Mouse (Mus musculus): ENCODE measurements around the gene Cenpe. TPM values are rescaled to one million over a fixed set of nuclear protein-coding genes. Genes with fewer than 3 reads are reported as not detected.

Gene Cenpe
- polyA plus RNA-seq, 1 experiment from 2014 or later = 27.9 TPM

DNA sequence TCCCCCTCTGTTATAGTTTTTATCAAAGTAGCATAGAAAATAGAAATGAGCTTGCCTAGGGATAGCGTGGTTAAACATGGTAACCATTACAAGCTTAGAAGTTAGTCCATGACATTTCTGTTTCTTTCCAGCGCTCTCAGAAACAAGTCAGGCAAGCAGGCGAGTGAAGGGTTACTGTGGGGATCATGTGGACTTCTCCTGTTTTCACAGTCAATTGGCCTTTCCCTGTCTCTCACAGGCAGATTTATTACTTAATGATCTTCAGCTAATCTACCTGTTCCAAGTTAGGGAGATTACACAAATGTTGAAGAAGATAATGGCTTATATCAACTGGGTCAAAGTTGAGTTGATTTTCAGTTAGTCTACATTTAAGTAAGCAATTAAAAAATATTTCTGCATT lies 20.1 kb downstream of the Cenpe start:
- H3K9ac ChIP-seq (ENCODE audit: low read length) = no peak overlapping the region
- no peaks in the 10 kb centered on the region for H3K9me3 ChIP-seq (ENCODE audit: control insufficient read depth, low read length)
- H3K4me1 ChIP-seq (replicated peaks; ENCODE audit: control insufficient read depth, insufficient read depth, low read length) = no peaks in the 10 kb centered on the region
- no peak overlapping the region for H3K4me3 ChIP-seq (ENCODE audit: low read depth, low read length)
- no peak for ATAC-seq (replicated peaks; ENCODE audit: low FRiP score, low TSS enrichment, low read depth)
- peaks cover 81% of the 10 kb centered on the region for H3K36me3 ChIP-seq (ENCODE audit: control insufficient read depth, insufficient read depth, low read length)
- DNase-seq (ENCODE audit: low spot score) = no peak
- no peak overlapping the region for H3K27ac ChIP-seq (ENCODE audit: low read depth)
- 64% methylated on average over 3 of the region's 3 CpGs for WGBS
- no peaks in the 10 kb centered on the region for H3K27me3 ChIP-seq (replicated peaks; ENCODE audit: control insufficient read depth, insufficient read depth, low read length)
- no peak overlapping the region for H3K4me2 ChIP-seq (ENCODE audit: low read length)

DNA sequence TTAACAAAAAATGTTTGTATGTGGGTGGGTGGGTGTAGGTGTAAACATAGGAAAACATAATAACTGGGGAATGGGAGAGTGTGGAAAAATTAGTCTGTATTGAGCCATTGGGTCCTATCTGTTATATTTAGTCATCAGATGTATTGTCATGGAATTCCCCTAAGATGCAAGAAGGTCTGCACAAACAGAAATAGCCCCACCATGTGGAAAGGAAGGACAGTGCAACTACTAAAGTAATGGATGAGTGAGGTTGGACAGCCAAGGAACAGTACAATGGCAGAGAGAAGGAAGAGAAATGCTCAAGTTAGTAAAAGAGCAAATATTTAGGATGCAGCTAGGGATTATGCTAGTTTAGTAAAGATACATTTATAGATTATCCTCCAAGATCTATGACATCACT lies 33.4 kb downstream of the Cenpe start:
- H3K9ac ChIP-seq (ENCODE audit: low read length) = no peak overlapping the region
- DNase-seq (ENCODE audit: low spot score) (no peak), ATAC-seq (replicated peaks; ENCODE audit: low FRiP score, low TSS enrichment, low read depth) (no peak)
- H3K27ac ChIP-seq (ENCODE audit: low read depth) = no peak overlapping the region
- no peaks in the 10 kb centered on the region for H3K4me1 ChIP-seq (replicated peaks; ENCODE audit: control insufficient read depth, insufficient read depth, low read length)
- H3K27me3 ChIP-seq (replicated peaks; ENCODE audit: control insufficient read depth, insufficient read depth, low read length) = no peaks in the 10 kb centered on the region
- H3K4me3 ChIP-seq (ENCODE audit: low read depth, low read length) = no peak overlapping the region
- peaks cover 96% of the 10 kb centered on the region for H3K36me3 ChIP-seq (ENCODE audit: control insufficient read depth, insufficient read depth, low read length)
- no peak overlapping the region for H3K4me2 ChIP-seq (ENCODE audit: low read length)
- H3K9me3 ChIP-seq (ENCODE audit: control insufficient read depth, low read length) = no peaks in the 10 kb centered on the region

DNA sequence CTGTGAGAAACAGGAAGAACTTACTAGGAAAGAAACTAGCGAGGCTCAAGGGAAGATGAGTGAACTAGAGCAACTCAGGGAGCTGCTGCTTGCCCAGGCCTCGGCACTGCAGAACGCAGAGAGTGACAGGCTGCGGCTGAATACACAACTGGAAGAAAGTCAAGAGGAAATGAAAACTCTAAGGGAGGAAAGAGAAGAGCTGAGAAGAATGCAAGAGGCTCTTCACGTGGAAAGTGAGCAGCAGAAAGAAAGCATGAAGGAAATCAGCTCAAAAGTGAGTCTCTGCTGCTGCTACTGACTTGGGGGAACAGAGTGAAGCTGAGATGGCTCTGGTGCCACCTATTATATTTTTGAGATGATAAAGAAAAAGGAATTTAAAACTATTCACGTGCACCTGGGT lies 34.5 kb downstream of the Cenpe start:
- no peak for ATAC-seq (replicated peaks; ENCODE audit: low FRiP score, low TSS enrichment, low read depth)
- Histone ChIP-seq H3K4me1 (replicated peaks; ENCODE audit: control insufficient read depth, insufficient read depth, low read length) (no peaks in the 10 kb centered on the region), H3K4me2 (ENCODE audit: low read length) (no peak overlapping the region), H3K9me3 (ENCODE audit: control insufficient read depth, low read length) (no peaks in the 10 kb centered on the region), H3K9ac (ENCODE audit: low read length) (no peak overlapping the region), H3K27me3 (replicated peaks; ENCODE audit: control insufficient read depth, insufficient read depth, low read length) (no peaks in the 10 kb centered on the region), H3K36me3 (ENCODE audit: control insufficient read depth, insufficient read depth, low read length) (peaks cover 95% of the 10 kb centered on the region), H3K4me3 (ENCODE audit: low read depth, low read length) (no peak overlapping the region), H3K27ac (ENCODE audit: low read depth) (no peak overlapping the region)
- no peak for DNase-seq (ENCODE audit: low spot score)
- WGBS = 93% methylated on average over 6 of the region's 6 CpGs

DNA sequence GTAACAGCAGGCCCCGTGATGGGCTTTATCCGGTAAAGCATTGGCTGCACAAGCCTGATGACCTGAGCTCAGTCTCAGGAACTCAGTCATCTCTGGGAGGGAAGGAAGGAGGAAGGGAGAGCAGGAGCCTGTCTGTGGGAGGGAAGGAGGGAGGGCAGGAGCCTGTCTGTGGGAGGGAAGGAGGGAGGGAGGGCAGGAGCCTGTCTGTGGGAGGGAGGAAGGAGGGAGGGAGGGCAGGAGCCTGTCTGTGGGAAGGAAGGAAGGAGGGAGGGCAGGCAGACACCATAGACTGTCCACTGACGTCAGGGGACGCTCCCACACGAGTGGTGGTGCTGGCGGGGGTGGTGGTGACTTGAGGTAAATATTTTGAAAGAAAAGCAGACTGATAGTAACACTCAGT lies 36.8 kb downstream of the Cenpe start:
- Histone ChIP-seq H3K4me1 (replicated peaks; ENCODE audit: control insufficient read depth, insufficient read depth, low read length) (no peaks in the 10 kb centered on the region), H3K4me2 (ENCODE audit: low read length) (no peak overlapping the region), H3K4me3 (ENCODE audit: low read depth, low read length) (no peak overlapping the region), H3K27me3 (replicated peaks; ENCODE audit: control insufficient read depth, insufficient read depth, low read length) (no peaks in the 10 kb centered on the region), H3K27ac (ENCODE audit: low read depth) (no peak overlapping the region), H3K36me3 (ENCODE audit: control insufficient read depth, insufficient read depth, low read length) (peaks cover 84% of the 10 kb centered on the region), H3K9me3 (ENCODE audit: control insufficient read depth, low read length) (no peaks in the 10 kb centered on the region), H3K9ac (ENCODE audit: low read length) (no peak overlapping the region)
- 64% methylated on average over 6 of the region's 6 CpGs for WGBS
- ATAC-seq (replicated peaks; ENCODE audit: low FRiP score, low TSS enrichment, low read depth) (peak; percentile 58; the same call in 1 of the 2 replicates), DNase-seq (ENCODE audit: low spot score) (peak; percentile 54)

DNA sequence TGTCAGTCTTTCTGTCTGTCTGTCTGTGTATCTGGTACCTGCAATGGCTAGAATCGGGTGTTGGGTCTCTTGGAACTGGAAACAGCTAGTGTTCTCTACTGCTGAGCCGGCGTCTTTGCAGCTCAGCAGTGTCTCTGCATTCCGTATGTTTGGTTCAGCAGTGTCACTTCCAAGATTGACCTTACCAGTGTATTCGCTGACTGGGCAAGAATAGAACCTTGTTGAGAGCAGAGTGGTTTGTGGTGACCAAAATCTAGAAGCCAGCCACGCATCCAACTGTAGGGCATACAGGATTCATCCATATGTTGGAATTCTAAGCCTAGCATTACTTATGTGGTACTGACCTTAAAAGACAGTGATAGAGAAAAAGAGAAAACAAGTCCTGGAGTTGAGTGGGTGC lies 39.5 kb downstream of the Cenpe start:
- WGBS = 93% methylated on average over 6 of the region's 6 CpGs
- H3K27me3 ChIP-seq (replicated peaks; ENCODE audit: control insufficient read depth, insufficient read depth, low read length) = no peaks in the 10 kb centered on the region
- no peaks in the 10 kb centered on the region for H3K9me3 ChIP-seq (ENCODE audit: control insufficient read depth, low read length)
- peaks cover 78% of the 10 kb centered on the region for H3K36me3 ChIP-seq (ENCODE audit: control insufficient read depth, insufficient read depth, low read length)
- no peaks in the 10 kb centered on the region for H3K4me1 ChIP-seq (replicated peaks; ENCODE audit: control insufficient read depth, insufficient read depth, low read length)
- no peak for ATAC-seq (replicated peaks; ENCODE audit: low FRiP score, low TSS enrichment, low read depth)
- H3K4me3 ChIP-seq (ENCODE audit: low read depth, low read length) = no peak overlapping the region
- no peak overlapping the region for H3K9ac ChIP-seq (ENCODE audit: low read length)
- no peak overlapping the region for H3K27ac ChIP-seq (ENCODE audit: low read depth)
- no peak overlapping the region for H3K4me2 ChIP-seq (ENCODE audit: low read length)
- no peak for DNase-seq (ENCODE audit: low spot score)

DNA sequence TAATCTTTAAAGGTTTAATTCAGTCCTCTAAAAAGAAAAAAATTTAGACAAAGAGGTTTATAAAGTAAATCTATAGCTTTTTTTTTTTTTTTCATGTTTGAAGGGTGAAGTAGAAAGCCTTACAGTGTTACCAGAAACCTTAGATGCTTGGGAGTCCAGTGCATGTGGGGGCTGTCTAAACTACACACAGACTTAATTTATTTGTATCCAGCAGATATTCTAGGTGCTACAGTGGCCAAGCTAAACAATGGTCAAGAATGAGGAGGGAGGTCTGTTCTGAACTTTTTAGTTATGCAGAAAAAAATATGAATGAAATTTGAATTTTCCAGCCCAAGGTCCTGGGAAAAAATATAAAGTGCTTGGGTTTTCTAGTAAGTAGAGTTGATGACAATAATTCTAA lies 42.4 kb downstream of the Cenpe start:
- Histone ChIP-seq H3K4me1 (replicated peaks; ENCODE audit: control insufficient read depth, insufficient read depth, low read length) (no peaks in the 10 kb centered on the region), H3K9me3 (ENCODE audit: control insufficient read depth, low read length) (no peaks in the 10 kb centered on the region), H3K9ac (ENCODE audit: low read length) (no peak overlapping the region), H3K27ac (ENCODE audit: low read depth) (no peak overlapping the region), H3K36me3 (ENCODE audit: control insufficient read depth, insufficient read depth, low read length) (peaks cover 79% of the 10 kb centered on the region), H3K4me3 (ENCODE audit: low read depth, low read length) (no peak overlapping the region), H3K27me3 (replicated peaks; ENCODE audit: control insufficient read depth, insufficient read depth, low read length) (no peaks in the 10 kb centered on the region), H3K4me2 (ENCODE audit: low read length) (no peak overlapping the region)
- ATAC-seq (replicated peaks; ENCODE audit: low FRiP score, low TSS enrichment, low read depth) (no peak), DNase-seq (ENCODE audit: low spot score) (no peak)

DNA sequence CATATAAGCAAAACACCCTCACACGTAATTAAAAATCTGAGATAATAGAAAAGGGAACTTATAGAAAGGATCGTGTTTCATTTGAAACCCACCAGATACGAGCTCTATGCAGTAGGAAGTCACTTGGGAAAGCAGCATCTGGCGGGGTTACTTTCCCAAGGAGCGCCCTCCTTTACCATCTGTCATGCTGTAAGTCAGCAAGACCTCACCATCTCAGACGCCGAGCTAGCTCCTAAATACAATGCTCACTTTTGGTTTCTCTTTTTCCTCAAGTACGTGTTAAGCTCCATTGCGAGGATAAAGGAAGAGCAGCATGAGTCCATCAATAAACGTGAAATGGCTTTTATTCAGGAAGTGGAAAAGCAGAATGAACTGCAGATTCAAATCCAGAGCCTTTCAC lies 46.6 kb downstream of the Cenpe start:
- Histone ChIP-seq H3K4me1 (replicated peaks; ENCODE audit: control insufficient read depth, insufficient read depth, low read length) (no peaks in the 10 kb centered on the region), H3K27me3 (replicated peaks; ENCODE audit: control insufficient read depth, insufficient read depth, low read length) (no peaks in the 10 kb centered on the region), H3K9ac (ENCODE audit: low read length) (no peak overlapping the region), H3K27ac (ENCODE audit: low read depth) (no peak overlapping the region), H3K36me3 (ENCODE audit: control insufficient read depth, insufficient read depth, low read length) (peaks cover 90% of the 10 kb centered on the region), H3K4me3 (ENCODE audit: low read depth, low read length) (no peak overlapping the region), H3K4me2 (ENCODE audit: low read length) (no peak overlapping the region), H3K9me3 (ENCODE audit: control insufficient read depth, low read length) (no peaks in the 10 kb centered on the region)
- DNase-seq (ENCODE audit: low spot score) (no peak), ATAC-seq (replicated peaks; ENCODE audit: low FRiP score, low TSS enrichment, low read depth) (no peak)
- WGBS = 91% methylated on average over 10 of the region's 10 CpGs

DNA sequence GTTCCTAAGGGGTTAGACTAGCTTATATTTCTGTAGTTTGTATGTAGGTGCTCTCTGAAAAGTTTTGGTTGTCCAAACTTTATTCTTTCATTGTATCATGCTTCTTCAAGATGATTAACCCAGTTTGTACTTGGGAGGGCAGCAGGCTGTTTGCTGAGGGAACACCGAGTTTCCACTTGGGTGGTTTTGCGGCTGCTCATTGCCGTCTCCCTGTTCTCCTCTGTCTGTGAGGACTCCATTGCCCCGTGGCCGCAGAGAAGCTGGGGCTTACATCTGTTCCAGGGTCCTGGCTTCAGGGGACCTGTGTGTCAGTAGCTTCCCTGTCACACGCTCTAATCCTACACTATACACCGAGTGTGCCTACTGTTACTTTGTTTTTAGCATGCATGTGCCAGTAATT lies 47.9 kb downstream of the Cenpe start:
- Histone ChIP-seq H3K4me2 (ENCODE audit: low read length) (no peak overlapping the region), H3K36me3 (ENCODE audit: control insufficient read depth, insufficient read depth, low read length) (peaks cover 97% of the 10 kb centered on the region), H3K4me3 (ENCODE audit: low read depth, low read length) (no peak overlapping the region), H3K9me3 (ENCODE audit: control insufficient read depth, low read length) (no peaks in the 10 kb centered on the region), H3K27me3 (replicated peaks; ENCODE audit: control insufficient read depth, insufficient read depth, low read length) (no peaks in the 10 kb centered on the region), H3K9ac (ENCODE audit: low read length) (no peak overlapping the region), H3K27ac (ENCODE audit: low read depth) (no peak overlapping the region), H3K4me1 (replicated peaks; ENCODE audit: control insufficient read depth, insufficient read depth, low read length) (no peaks in the 10 kb centered on the region)
- DNase-seq (ENCODE audit: low spot score) (no peak), ATAC-seq (replicated peaks; ENCODE audit: low FRiP score, low TSS enrichment, low read depth) (no peak)
- WGBS = 94% methylated on average over 7 of the region's 7 CpGs

DNA sequence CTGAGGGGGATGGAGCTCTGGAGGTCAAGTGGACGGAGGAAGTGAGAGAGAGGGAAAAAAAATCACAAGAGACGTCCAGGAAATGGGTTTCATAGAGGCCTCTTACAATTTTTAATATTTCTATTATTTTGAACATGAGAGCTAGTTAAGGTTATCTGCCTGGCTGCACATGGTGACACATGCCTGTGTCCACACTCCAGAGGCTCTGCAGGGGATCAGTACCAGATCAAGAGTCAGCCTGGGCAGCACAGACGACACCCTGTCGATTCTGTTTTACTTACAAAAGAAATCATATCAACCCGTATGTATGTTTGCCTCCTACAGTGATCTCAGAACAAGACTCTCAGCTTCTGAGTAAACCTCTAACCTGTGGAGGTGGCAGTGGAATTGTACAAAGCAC lies 56.3 kb downstream of the Cenpe start:
- DNase-seq (ENCODE audit: low spot score) (no peak), ATAC-seq (replicated peaks; ENCODE audit: low FRiP score, low TSS enrichment, low read depth) (no peak)
- WGBS = 89% methylated on average over 5 of the region's 5 CpGs
- no peak overlapping the region for H3K4me2 ChIP-seq (ENCODE audit: low read length)
- no peaks in the 10 kb centered on the region for H3K27me3 ChIP-seq (replicated peaks; ENCODE audit: control insufficient read depth, insufficient read depth, low read length)
- no peaks in the 10 kb centered on the region for H3K9me3 ChIP-seq (ENCODE audit: control insufficient read depth, low read length)
- no peak overlapping the region for H3K9ac ChIP-seq (ENCODE audit: low read length)
- peaks cover 93% of the 10 kb centered on the region for H3K36me3 ChIP-seq (ENCODE audit: control insufficient read depth, insufficient read depth, low read length)
- H3K4me1 ChIP-seq (replicated peaks; ENCODE audit: control insufficient read depth, insufficient read depth, low read length) = no peaks in the 10 kb centered on the region
- no peak overlapping the region for H3K4me3 ChIP-seq (ENCODE audit: low read depth, low read length)
- no peak overlapping the region for H3K27ac ChIP-seq (ENCODE audit: low read depth)
